Mouse (Mus musculus) adrenal gland, postnatal 25 days (tissue): ENCODE measurements around the gene Gng4. TPM values are rescaled to one million over a fixed set of nuclear protein-coding genes. Genes with fewer than 3 reads are reported as not detected.
A peak's percentile ranks its signal among the peaks of the same experiment; 100 is the strongest.
"Not testable (repeated sequence)": the region's sequence is repeated elsewhere in the genome, so short reads cannot be mapped to it uniquely, and the experiment has no call there.

Experiments used
- DNase-seq: peaks from one replicate; pipeline ENCODE4 v3.0.0; 2021; ENCODE audit warnings: mixed read lengths
- long read RNA-seq: library from polyadenylated mRNA; stranded (forward); transcript quantifications from one replicate; pipeline ENCODE4 v2.0.0, GENCODE M21; 2021
- total RNA-seq: library from RNA; stranded (reverse); gene quantifications from 2 replicates; pipeline ENCODE4 v1.2.3, GENCODE M21; 2021

The Gng4 gene
- 8.7 and 12.1 TPM in 2 replicates for total RNA-seq
- long read RNA-seq, partial matches to known transcripts = 0 of 3 reads
- long read RNA-seq, other reads (novel, unspliced or antisense) = 2 of 3 reads

- DNase-seq = peak; percentile 69
These were observed at the start of gene Gng4 for GRCm38 (mm10) chr13:13783894-13784419. Gene Gng4, plus strand, starts transcription at chr13:13784059.

- DNase-seq = no peak
These were observed 44.6 kb upstream of the Gng4 start for GRCm38 (mm10) chr13:13739232-13739631.

GRCm38 (mm10) chr13:13745911-13746310, 37.9 kb upstream of the Gng4 start:
- DNase-seq = no peak

- peak; percentile 18 for DNase-seq
These were observed 7.9 kb upstream of the Gng4 start for GRCm38 (mm10) chr13:13775778-13776494.

GRCm38 (mm10) chr13:13777052-13777451, 6.8 kb upstream of the Gng4 start:
- DNase-seq = no peak

- DNase-seq = no peak
These were observed 6.2 kb upstream of the Gng4 start for GRCm38 (mm10) chr13:13777696-13778095.

GRCm38 (mm10) chr13:13778837-13779458, 4.9 kb upstream of the Gng4 start:
- DNase-seq = no peak

- no peak for DNase-seq
These were observed 3.6 kb upstream of the Gng4 start for GRCm38 (mm10) chr13:13780271-13780670.

GRCm38 (mm10) chr13:13781026-13781425, 2.8 kb upstream of the Gng4 start:
- DNase-seq = no peak

GRCm38 (mm10) chr13:13783296-13783695, 563 bp upstream of the Gng4 start:
- DNase-seq = no peak

- no peak for DNase-seq
These were observed 619 bp downstream of the Gng4 start for GRCm38 (mm10) chr13:13784420-13784936.

- DNase-seq = peak; percentile 41
These were observed 1.3 kb downstream of the Gng4 start for GRCm38 (mm10) chr13:13784981-13785783.

- DNase-seq = no peak
These were observed 3.1 kb downstream of the Gng4 start for GRCm38 (mm10) chr13:13786971-13787370.

GRCm38 (mm10) chr13:13788070-13788469, 4.2 kb downstream of the Gng4 start:
- no peak for DNase-seq

- DNase-seq = no peak
These were observed 8.1 kb downstream of the Gng4 start for GRCm38 (mm10) chr13:13791981-13792380.

GRCm38 (mm10) chr13:13795166-13795832, 11.4 kb downstream of the Gng4 start:
- no peak for DNase-seq

GRCm38 (mm10) chr13:13796082-13796481, 12.2 kb downstream of the Gng4 start:
- DNase-seq = no peak

GRCm38 (mm10) chr13:13797816-13798215, 14.0 kb downstream of the Gng4 start:
- not testable (repeated sequence) for DNase-seq

- DNase-seq = no peak
These were observed 14.9 kb downstream of the Gng4 start for GRCm38 (mm10) chr13:13798775-13799174.

- DNase-seq = no peak
These were observed 24.7 kb downstream of the Gng4 start for GRCm38 (mm10) chr13:13808337-13809132.

GRCm38 (mm10) chr13:13810885-13811284, 27.0 kb downstream of the Gng4 start:
- DNase-seq = no peak
